Mouse (Mus musculus) fibroblast of lung, adult 2 months (primary cell): ENCODE measurements around the gene Plxna1.

ENCODE experiments used
- DNase-seq: peaks from one replicate; pipeline ENCODE4 v3.0.0-alpha.2; 2011; ENCODE audit warnings: low read depth

The Plxna1 gene

GRCm38 (mm10) chr6:89361418-89362280 lies 771 bp downstream of the Plxna1 start:
- no peak for DNase-seq

DNA sequence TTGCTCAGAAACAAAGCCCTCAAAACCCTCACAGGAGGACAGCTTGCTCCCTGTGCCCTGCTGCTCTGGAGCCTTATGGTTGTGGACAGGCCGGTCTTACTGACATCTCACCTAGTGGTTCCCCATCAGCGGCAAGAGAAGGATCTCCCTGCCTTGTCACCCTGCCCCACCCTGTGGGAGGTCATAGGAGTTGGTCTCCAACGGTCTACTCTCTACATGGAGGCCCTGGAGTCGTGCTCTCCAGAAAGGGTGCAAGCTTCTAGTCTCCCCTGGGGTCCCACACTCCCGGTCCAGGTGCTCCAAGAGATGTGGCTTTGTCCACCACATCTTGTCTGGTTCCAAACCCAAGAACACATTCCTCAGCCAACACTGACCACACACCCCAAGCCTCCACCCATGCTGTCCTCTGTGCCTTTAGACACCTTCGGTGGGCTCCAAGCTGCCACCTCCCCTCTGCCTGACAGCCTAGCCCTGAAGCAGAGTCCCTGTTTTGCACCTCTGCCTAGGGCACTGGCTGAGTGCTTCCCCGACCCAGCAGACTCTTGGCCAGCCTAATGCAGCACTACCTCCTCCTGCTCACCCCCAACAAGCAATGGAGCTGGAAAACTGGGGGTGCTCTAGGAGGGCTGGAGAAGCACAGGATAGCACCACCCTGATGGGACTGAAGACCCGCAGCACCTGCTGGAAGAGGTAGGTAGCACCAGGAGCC lies 1.6 kb downstream of the Plxna1 start:
- DNase-seq, result no peak

DNA sequence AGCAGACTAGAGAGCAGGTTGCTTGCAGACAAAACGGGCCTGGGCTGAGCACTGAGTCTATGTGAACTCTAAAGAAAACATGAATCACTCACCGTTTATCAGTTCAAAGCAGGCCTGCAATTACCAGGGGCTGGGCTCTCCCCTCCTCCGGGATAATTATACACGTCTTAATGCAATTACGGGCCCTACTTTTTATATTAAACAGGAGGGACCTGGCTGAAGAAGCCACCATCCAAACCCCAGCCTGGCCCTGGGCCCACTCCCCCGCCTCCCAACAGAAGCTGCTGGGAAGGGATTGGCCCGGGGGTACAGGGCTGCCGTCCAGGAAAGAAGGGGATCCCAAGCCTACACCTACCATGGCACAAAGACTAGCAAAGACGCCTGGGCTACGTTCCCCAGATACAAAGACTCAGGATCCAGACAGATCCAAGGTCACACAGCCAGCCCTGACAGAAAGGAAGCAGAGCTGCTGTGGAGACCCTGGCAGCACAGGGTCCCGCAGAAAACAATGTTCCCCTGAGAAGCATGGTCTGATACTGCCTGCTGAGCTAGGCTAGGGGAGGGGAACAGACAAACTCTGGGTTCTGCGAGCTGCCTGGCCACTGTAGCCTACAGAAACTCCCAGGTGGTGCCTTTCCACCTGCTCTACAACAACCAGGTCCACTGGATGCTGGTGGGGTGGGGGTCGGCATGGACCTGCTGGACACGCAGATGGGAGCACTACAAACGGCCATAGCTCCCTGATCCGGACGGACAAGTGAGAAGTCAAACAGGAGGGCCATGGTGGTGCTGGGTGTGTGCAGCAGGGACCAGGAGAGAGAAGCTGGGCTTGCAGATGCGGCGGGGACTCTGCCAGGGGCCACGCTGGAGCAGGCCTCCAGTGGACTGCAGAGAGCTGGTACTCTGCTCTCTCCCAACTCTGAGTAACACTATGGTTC lies 2.4 kb downstream of the Plxna1 start:
- no peak for DNase-seq

DNA sequence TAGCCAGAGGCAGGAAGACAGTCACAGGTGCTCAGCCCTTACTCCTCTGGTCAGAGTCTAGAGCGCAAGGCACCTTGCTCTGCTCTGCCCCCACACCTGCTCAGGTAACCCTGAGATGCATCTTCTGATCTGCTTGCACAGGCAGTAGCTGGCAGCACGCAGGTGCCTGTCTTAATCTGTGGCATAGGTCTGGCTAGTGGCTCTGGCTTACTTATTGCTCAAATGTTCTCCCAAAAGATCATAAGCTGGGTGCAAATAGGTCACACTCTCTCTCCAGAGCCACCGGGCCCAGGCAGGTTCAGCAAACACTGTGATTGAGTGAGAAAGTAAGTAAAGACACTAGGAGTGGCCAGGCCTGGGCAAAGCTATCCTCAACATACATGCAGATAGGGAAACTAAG lies 3.2 kb downstream of the Plxna1 start:
- no peak for DNase-seq

DNA sequence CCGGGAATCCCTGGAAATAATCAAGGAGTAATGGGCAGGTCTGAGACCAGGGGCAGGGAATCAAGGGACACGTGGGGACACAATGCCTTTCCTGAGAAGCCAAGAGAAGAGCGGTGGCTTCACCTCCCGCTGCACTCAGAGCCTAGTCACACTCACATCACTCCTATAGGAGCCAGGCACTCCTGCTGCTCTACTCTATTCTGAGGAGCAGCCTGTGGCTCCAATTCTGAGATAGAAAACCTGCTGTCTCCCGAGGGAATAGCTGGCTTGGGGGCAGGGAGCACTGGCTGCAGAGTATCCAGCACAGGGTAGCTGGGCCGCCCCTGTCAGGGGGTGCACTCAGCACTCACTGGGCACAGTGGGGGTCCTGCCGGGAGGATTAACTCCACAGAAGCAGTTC lies 6.8 kb downstream of the Plxna1 start:
- DNase-seq, result no peak

GRCm38 (mm10) chr6:89354726-89355125 lies 7.7 kb downstream of the Plxna1 start:
- no peak for DNase-seq

DNA sequence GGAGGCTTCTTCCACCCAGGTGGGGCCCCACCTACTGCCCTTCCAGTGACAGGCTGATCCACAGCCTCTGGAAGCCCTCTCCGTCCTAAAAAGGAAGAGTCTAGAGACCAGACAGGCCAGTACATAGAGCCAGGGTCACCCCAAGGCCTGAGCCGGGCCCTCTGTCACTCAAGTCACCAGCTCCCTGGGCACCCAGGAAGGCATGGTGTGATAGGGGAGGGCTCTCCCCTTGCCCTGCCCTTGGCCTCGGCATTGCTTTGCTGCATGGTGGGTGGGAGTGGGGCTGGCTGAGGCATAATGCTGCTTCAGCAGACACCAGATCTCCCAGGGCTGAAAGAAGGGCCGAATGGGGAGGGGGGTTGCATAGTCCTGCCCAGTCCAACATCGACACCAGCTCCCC lies 8.3 kb downstream of the Plxna1 start:
- DNase-seq, result no peak

GRCm38 (mm10) chr6:89353101-89353500 lies 9.3 kb downstream of the Plxna1 start:
- no peak for DNase-seq

DNA sequence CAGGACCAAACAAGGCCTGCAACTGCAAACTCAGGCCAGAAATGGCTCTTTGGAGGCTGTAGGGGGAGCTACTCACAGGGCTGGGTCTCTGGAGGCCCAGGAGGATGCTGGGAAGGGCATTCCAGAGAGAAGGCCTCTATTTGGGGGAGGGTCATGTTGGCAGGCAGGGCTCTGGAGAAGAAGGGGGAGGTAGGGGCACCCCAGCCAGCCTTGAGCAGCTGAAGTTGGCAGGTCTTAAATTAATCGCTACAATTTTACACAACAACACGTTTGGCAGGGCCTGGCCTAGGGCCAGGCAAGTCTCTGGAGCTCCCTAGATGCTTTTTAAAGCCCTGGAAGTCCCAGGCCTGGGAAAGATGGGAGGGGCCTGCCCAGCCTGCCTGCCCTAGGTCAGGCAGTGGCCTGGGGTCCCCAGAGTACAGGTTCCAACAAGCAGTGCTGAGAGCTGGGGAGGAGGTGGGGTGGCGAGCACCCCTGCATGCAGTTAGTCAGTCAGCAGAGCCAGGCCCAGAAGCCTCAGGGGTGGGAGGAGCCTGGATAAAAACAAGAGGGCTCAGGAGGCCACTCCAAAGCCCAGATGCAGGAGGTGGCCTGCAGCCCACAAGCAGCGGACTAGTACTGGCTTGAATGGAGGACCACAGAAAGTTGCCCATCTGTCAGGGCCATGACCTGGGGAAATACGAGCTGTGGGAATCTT lies 10.8 kb downstream of the Plxna1 start:
- peak; percentile 72 for DNase-seq

- DNase-seq, result no peak
Measured at GRCm38 (mm10) chr6:89350520-89350919, 11.9 kb downstream of the Plxna1 start.

- DNase-seq, result no peak
Measured at GRCm38 (mm10) chr6:89350037-89350515, 12.3 kb downstream of the Plxna1 start.

DNA sequence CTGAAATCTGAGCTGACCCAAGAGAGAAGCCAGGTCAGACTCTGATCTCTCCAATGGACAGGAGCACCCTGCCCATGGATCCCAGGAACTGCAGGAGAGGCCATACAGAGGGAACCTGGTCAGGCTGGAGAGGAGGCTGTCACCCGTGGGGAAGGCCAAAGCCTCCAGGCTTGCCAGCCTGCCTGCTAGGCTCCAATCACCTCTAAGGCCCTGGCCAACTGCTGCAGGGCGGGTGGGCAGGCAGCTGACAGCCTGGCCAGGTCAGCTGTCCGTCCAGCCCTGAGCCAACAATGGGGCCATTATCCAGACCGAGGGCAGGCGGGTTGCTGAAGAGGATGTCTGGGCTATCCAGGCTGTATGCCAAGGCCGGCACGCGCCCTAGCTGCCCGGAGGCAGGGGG lies 14.1 kb downstream of the Plxna1 start:
- DNase-seq, result peak; percentile 73

GRCm38 (mm10) chr6:89347792-89348191 lies 14.6 kb downstream of the Plxna1 start:
- DNase-seq, result no peak

DNA sequence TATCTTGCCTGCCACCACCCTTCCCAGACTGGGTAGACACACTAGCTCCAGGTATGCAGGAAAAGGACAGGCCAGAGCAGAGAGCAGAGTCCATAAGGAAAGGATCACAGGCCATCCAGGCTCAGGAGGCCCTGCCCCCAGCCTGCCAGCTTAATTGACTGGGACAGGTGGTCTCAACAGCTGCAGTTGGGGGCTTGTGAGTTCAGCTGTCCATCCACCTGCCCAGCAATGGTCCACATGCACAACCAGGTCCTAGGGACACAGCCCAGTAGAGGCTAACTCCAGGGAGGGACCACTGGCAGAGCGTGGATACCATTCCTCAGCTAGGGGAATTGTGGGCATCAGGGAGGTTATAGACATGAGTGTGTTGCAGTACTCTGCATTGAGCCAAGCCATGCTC lies 16.6 kb downstream of the Plxna1 start:
- DNase-seq, result no peak

GRCm38 (mm10) chr6:89345486-89345785 lies 17.0 kb downstream of the Plxna1 start:
- DNase-seq, result no peak

- peak; percentile 88 for DNase-seq
Measured at GRCm38 (mm10) chr6:89344613-89345485, 17.6 kb downstream of the Plxna1 start.

- DNase-seq, result no peak
Measured at GRCm38 (mm10) chr6:89341981-89342380, 20.4 kb downstream of the Plxna1 start.

- DNase-seq, result no peak
Measured at GRCm38 (mm10) chr6:89339447-89339846, 23.0 kb downstream of the Plxna1 start.

GRCm38 (mm10) chr6:89338733-89339132 lies 23.7 kb downstream of the Plxna1 start:
- no peak for DNase-seq

DNA sequence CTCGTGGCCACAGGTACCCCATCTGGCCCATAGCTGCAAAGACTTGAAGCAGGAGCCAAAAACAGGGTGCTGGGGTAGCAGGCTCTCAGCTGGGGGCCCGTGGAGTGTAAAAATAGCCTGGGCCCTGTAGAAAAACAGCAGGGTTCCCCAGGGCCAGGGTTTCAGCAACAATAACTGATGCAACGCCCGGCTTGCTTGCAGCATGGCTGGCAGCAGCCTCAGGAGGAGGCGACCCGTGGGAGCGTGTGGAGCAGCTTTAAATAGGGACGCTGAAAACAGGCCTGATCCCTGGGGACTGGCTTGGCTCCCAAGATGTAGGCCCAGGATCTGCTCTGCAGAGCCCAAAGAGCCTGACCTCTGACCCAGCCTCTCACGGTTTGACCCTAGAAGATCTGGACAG lies 24.8 kb downstream of the Plxna1 start:
- no peak for DNase-seq
